Mouse (Mus musculus) intestine, embryonic 16.5 days (tissue): ENCODE results near the gene Tmem144. TPM values are rescaled to one million over a fixed set of nuclear protein-coding genes. Genes with fewer than 3 reads are reported as not detected.

Source experiments
- ATAC-seq: fragments of 200-750 bp; cut with Nextera tagmentation; 2 replicates; pipeline ENCODE4 v1.8.0; 2017; ENCODE audit warnings: moderate TSS enrichment, moderate library complexity
- H3K27ac ChIP-seq: fragments of 300-500 bp; sonication (generic); 2 replicates; pipeline ENCODE4 v1.5.1; 2014; ENCODE audit warnings: mild to moderate bottlenecking, low read length
- H3K27me3 ChIP-seq: fragments of 300-500 bp; sonication (generic); replicated peaks from 2 replicates; pipeline ENCODE4 v1.6.1; 2014; ENCODE audit warnings: low read length, control low read depth, mixed read lengths; ENCODE audit not compliant: control insufficient read depth, insufficient read depth
- H3K36me3 ChIP-seq: fragments of 300-500 bp; sonication (generic); 2 replicates; pipeline ENCODE4 v1.6.1; 2014; ENCODE audit warnings: low read length, control low read depth; ENCODE audit not compliant: control insufficient read depth, insufficient read depth
- H3K4me1 ChIP-seq: fragments of 300-500 bp; sonication (generic); 2 replicates; pipeline ENCODE4 v1.6.1; 2014; ENCODE audit warnings: low read length, control low read depth, mixed read lengths; ENCODE audit not compliant: control insufficient read depth, insufficient read depth
- H3K4me2 ChIP-seq: fragments of 300-500 bp; sonication (generic); 2 replicates; pipeline ENCODE4 v1.6.1; 2014; ENCODE audit warnings: low read depth, low read length, control low read depth
- H3K4me3 ChIP-seq: fragments of 300-500 bp; sonication (generic); 2 replicates; pipeline ENCODE4 v1.5.1; 2014; ENCODE audit warnings: mild to moderate bottlenecking, low read length
- H3K9ac ChIP-seq: fragments of 300-500 bp; sonication (generic); 2 replicates; pipeline ENCODE4 v1.6.1; 2014; ENCODE audit warnings: low read depth, low read length
- H3K9me3 ChIP-seq: fragments of 300-500 bp; sonication (generic); 2 replicates; pipeline ENCODE4 v1.6.1; 2016; ENCODE audit warnings: low read length, control low read depth; ENCODE audit not compliant: control insufficient read depth
- WGBS: fragments of 180-500 bp; shearing (Covaris S2); extraction: QIAGEN DNeasy Blood & Tissue Kit; methylation state at CpG from one replicate; pipeline ENCODE4 v1.1.7; 2014; 5-methylcytosine and 5-hydroxymethylcytosine counted together
- polyA plus RNA-seq: library from polyadenylated mRNA; unstranded; fragments of >200 nt; fragmentation: Nextera tagmentation; extraction: Ambion mirVana; gene quantifications from 2 replicates; pipeline ENCODE4 v1.2.1, GENCODE M21; 2015

Tmem144 gene
- polyA plus RNA-seq, 1 experiment from 2014 or later, result 16.2 TPM

- Histone ChIP-seq H3K9me3 (no peaks in the 10 kb centered on the region), H3K27ac (no peak overlapping the region), H3K4me2 (no peak overlapping the region), H3K27me3 (no peaks in the 10 kb centered on the region), H3K4me1 (no peaks in the 10 kb centered on the region), H3K4me3 (no peak overlapping the region), H3K36me3 (no peaks in the 10 kb centered on the region), H3K9ac (no peak overlapping the region)
- ATAC-seq, result no peak
- WGBS, result 81% methylated on average over 6 of the region's 6 CpGs
Observed at GRCm38 (mm10) chr3:79792307-79792706, 60.3 kb downstream of the Tmem144 start.

- Histone ChIP-seq H3K36me3 (no peaks in the 10 kb centered on the region), H3K9ac (no peak overlapping the region), H3K27ac (no peak overlapping the region), H3K9me3 (no peaks in the 10 kb centered on the region), H3K4me3 (no peak overlapping the region), H3K27me3 (no peaks in the 10 kb centered on the region), H3K4me1 (no peaks in the 10 kb centered on the region), H3K4me2 (no peak overlapping the region)
- ATAC-seq, result no peak
- 47% methylated on average over 3 of the region's 3 CpGs for WGBS
Observed at GRCm38 (mm10) chr3:79790324-79790723, 62.2 kb downstream of the Tmem144 start.

- Histone ChIP-seq H3K27ac (no peak overlapping the region), H3K36me3 (no peaks in the 10 kb centered on the region), H3K9me3 (no peaks in the 10 kb centered on the region), H3K4me3 (no peak overlapping the region), H3K4me1 (no peaks in the 10 kb centered on the region), H3K9ac (no peak overlapping the region), H3K4me2 (no peak overlapping the region), H3K27me3 (no peaks in the 10 kb centered on the region)
- WGBS, result 68% methylated on average over 4 of the region's 4 CpGs
- ATAC-seq, result no peak
Observed at GRCm38 (mm10) chr3:79789554-79789953, 63.0 kb downstream of the Tmem144 start.

- H3K4me2 ChIP-seq, result no peak overlapping the region
- H3K36me3 ChIP-seq, result no peaks in the 10 kb centered on the region
- no peaks in the 10 kb centered on the region for H3K9me3 ChIP-seq
- ATAC-seq, result no peak
- WGBS, result 58% methylated on average over 6 of the region's 6 CpGs
- no peak overlapping the region for H3K4me3 ChIP-seq
- no peak overlapping the region for H3K27ac ChIP-seq
- no peaks in the 10 kb centered on the region; the same call in 1 of the 2 replicates for H3K4me1 ChIP-seq
- no peak overlapping the region for H3K9ac ChIP-seq
- no peaks in the 10 kb centered on the region for H3K27me3 ChIP-seq
Observed at GRCm38 (mm10) chr3:79788959-79789358, 63.6 kb downstream of the Tmem144 start.

GRCm38 (mm10) chr3:79784362-79784736 is 68.2 kb downstream of the Tmem144 start:
- no peak for ATAC-seq
- no peak overlapping the region for H3K4me3 ChIP-seq
- H3K4me1 ChIP-seq, result no peaks in the 10 kb centered on the region; the same call in 1 of the 2 replicates
- 9% methylated on average over 11 of the region's 11 CpGs for WGBS
- H3K36me3 ChIP-seq, result no peaks in the 10 kb centered on the region
- H3K27ac ChIP-seq, result no peak overlapping the region
- H3K4me2 ChIP-seq, result peak overlapping the region; percentile 35
- H3K27me3 ChIP-seq, result no peaks in the 10 kb centered on the region
- H3K9ac ChIP-seq, result no peak overlapping the region
- no peaks in the 10 kb centered on the region for H3K9me3 ChIP-seq

- H3K9me3 ChIP-seq, result no peaks in the 10 kb centered on the region
- no peak overlapping the region for H3K9ac ChIP-seq
- H3K4me1 ChIP-seq, result no peaks in the 10 kb centered on the region; the same call in 1 of the 2 replicates
- peak; percentile 56; the same call in 1 of the 2 replicates for ATAC-seq
- peak overlapping the region; percentile 35 for H3K4me2 ChIP-seq
- 26% methylated on average over 10 of the region's 10 CpGs for WGBS
- no peaks in the 10 kb centered on the region for H3K27me3 ChIP-seq
- no peak overlapping the region for H3K4me3 ChIP-seq
- H3K27ac ChIP-seq, result no peak overlapping the region
- no peaks in the 10 kb centered on the region for H3K36me3 ChIP-seq
Observed at GRCm38 (mm10) chr3:79783630-79784361, 68.8 kb downstream of the Tmem144 start.

GRCm38 (mm10) chr3:79772701-79773100 is 79.9 kb downstream of the Tmem144 start:
- Histone ChIP-seq H3K4me3 (no peak overlapping the region), H3K27me3 (no peaks in the 10 kb centered on the region), H3K4me2 (no peak overlapping the region), H3K36me3 (no peaks in the 10 kb centered on the region), H3K4me1 (no peaks in the 10 kb centered on the region), H3K9ac (no peak overlapping the region), H3K27ac (no peak overlapping the region), H3K9me3 (no peaks in the 10 kb centered on the region)
- WGBS, result 79% methylated on average over 2 of the region's 2 CpGs
- no peak for ATAC-seq

Other genes starting within 250 kb of the Tmem144 start
- 18.1 and 19.9 TPM in 2 replicates for gene 4930579G24Rik, start 223.7 kb downstream of the Tmem144 start, polyA plus RNA-seq
- gene Etfdh, start 223.3 kb downstream of the Tmem144 start, polyA plus RNA-seq, result 113 and 120 TPM in 2 replicates
- 0.17 TPM in 1 of 2 replicates, not detected in the other for gene Rxfp1, start 114.9 kb downstream of the Tmem144 start, polyA plus RNA-seq
- 9.3 and 13.0 TPM in 2 replicates for gene Fam198b, start 31.8 kb upstream of the Tmem144 start, polyA plus RNA-seq